Mouse (Mus musculus) hindbrain, embryonic 10.5 days (tissue): Measurements from ENCODE around the gene Abca7. TPM values are rescaled to one million over a fixed set of nuclear protein-coding genes. Genes with fewer than 3 reads are reported as not detected.

Experiments
- DNase-seq: peaks from one replicate; pipeline ENCODE4 v3.0.0-alpha.2; 2017; ENCODE audit warnings: low spot score
- H3K27ac ChIP-seq: fragments of 300-500 bp; sonication (generic); 2 replicates; pipeline ENCODE4 v1.5.1; 2016; ENCODE audit warnings: mild to moderate bottlenecking, moderate library complexity
- H3K27me3 ChIP-seq: fragments of 300-500 bp; sonication (generic); 2 replicates; pipeline ENCODE4 v1.6.1; 2016; ENCODE audit warnings: mild to moderate bottlenecking; ENCODE audit not compliant: poor library complexity, insufficient read depth, severe bottlenecking
- H3K36me3 ChIP-seq: fragments of 300-500 bp; sonication (generic); 2 replicates; pipeline ENCODE4 v1.6.1; 2016; ENCODE audit warnings: mild to moderate bottlenecking, moderate library complexity
- H3K4me1 ChIP-seq: fragments of 300-500 bp; sonication (generic); replicated peaks from 2 replicates; pipeline ENCODE4 v1.6.1; 2016; ENCODE audit warnings: mild to moderate bottlenecking
- H3K4me3 ChIP-seq: fragments of 300-500 bp; sonication (generic); 2 replicates; pipeline ENCODE4 v1.5.1; 2016; ENCODE audit warnings: mild to moderate bottlenecking, moderate library complexity
- H3K9me3 ChIP-seq: fragments of 300-500 bp; sonication (generic); 2 replicates; pipeline ENCODE4 v1.6.1; 2016; ENCODE audit warnings: mild to moderate bottlenecking, moderate library complexity
- WGBS: fragments of 180-500 bp; shearing (Covaris S2); methylation state at CpG from one replicate; pipeline ENCODE4 v1.1.7; 2016; 5-methylcytosine and 5-hydroxymethylcytosine counted together
- polyA plus RNA-seq: library from polyadenylated mRNA; unstranded; fragments of >200 nt; fragmentation: Nextera tagmentation; extraction: Ambion mirVana; gene quantifications from 2 replicates; pipeline ENCODE4 v1.2.1, GENCODE M21; 2016

Abca7 gene
- polyA plus RNA-seq, 1 experiment from 2014 or later = 6.0 TPM

DNA sequence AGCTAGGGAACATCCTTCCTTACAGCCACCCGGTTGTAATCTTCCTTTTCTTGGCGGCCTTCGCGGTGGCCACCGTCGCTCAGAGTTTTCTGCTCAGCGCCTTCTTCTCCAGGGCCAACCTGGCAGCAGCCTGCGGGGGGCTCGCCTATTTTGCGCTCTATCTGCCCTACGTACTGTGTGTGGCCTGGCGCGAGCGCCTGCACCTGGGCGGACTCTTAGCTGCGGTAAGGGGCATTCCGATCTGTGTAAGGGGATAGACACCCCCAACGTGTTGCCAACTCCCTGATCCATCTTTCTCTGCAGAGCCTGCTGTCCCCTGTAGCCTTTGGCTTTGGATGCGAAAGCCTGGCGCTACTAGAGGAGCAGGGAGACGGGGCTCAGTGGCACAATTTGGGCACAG lies 6.5 kb downstream of the Abca7 start:
- H3K36me3 ChIP-seq = no peaks in the 10 kb centered on the region
- no peak for DNase-seq
- H3K27me3 ChIP-seq = peaks cover 77% of the 10 kb centered on the region
- no peaks in the 10 kb centered on the region for H3K9me3 ChIP-seq
- WGBS = 18% methylated on average over 21 of the region's 21 CpGs
- peak overlapping the region; percentile 29; the same call in 1 of the 2 replicates for H3K27ac ChIP-seq
- H3K4me3 ChIP-seq = peak overlapping the region; percentile 16; the same call in 1 of the 2 replicates
- H3K4me1 ChIP-seq = peaks cover 26% of the 10 kb centered on the region

- 62% methylated on average over 9 of the region's 9 CpGs for WGBS
- no peak for DNase-seq
- Histone ChIP-seq H3K4me1 (peaks cover 19% of the 10 kb centered on the region), H3K36me3 (peaks cover 7% of the 10 kb centered on the region), H3K27me3 (peaks cover 69% of the 10 kb centered on the region), H3K27ac (0 out of 2 replicates have a peak overlapping the region, but pooled peaks have one; percentile 29), H3K9me3 (no peaks in the 10 kb centered on the region), H3K4me3 (peak overlapping the region; percentile 16; the same call in 1 of the 2 replicates)
These were observed 7.3 kb downstream of the Abca7 start for GRCm38 (mm10) chr10:80003374-80004232.

DNA sequence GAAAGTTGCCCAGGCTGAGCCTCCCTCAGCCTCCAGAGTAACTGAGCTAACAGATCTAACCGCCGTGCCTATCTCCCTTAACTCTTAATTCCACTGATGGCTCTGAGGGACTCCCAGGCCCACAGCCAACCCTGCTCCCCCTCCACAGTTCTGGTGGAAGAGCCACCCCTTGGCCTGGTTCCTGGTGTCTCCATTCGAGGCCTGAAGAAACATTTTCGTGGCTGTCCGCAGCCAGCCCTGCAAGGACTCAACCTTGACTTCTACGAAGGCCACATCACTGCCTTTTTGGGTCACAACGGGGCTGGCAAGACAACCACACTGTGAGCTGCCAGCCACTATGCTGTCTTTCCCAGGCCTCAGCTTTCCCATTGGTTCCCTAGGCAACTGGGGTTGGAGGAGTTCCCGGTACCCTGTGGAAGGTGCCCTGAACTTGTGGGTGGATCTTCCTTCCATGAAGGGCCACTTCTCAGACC lies 8.0 kb downstream of the Abca7 start:
- Histone ChIP-seq H3K27me3 (peaks cover 63% of the 10 kb centered on the region), H3K4me1 (peaks cover 19% of the 10 kb centered on the region), H3K9me3 (no peaks in the 10 kb centered on the region), H3K4me3 (no peak overlapping the region), H3K36me3 (peaks cover 13% of the 10 kb centered on the region), H3K27ac (no peak overlapping the region)
- 93% methylated on average over 8 of the region's 8 CpGs for whole genome bisulfite sequencing
- DNase-seq = no peak

GRCm38 (mm10) chr10:80011740-80012139 lies 15.4 kb downstream of the Abca7 start:
- Histone ChIP-seq H3K27me3 (peaks cover 56% of the 10 kb centered on the region), H3K9me3 (peaks cover 24% of the 10 kb centered on the region), H3K4me1 (no peaks in the 10 kb centered on the region; the same call in 1 of the 2 replicates), H3K36me3 (peaks cover 41% of the 10 kb centered on the region), H3K27ac (no peak overlapping the region), H3K4me3 (no peak overlapping the region)
- 85% methylated on average over 6 of the region's 6 CpGs for whole genome bisulfite sequencing
- no peak for DNase-seq

- DNase-seq = no peak
- peak overlapping the region; percentile 5; the same call in 1 of the 2 replicates for H3K4me3 ChIP-seq
- 29% methylated on average over 25 of the region's 25 CpGs for WGBS
These were observed 17.3 kb downstream of the Abca7 start for GRCm38 (mm10) chr10:80013609-80014008.

GRCm38 (mm10) chr10:80014484-80015290 lies 18.4 kb downstream of the Abca7 start:
- WGBS = 25% methylated on average over 28 of the region's 28 CpGs
- DNase-seq = no peak
- Histone ChIP-seq H3K27ac (no peak overlapping the region), H3K9me3 (peaks cover 23% of the 10 kb centered on the region), H3K4me3 (0 out of 2 replicates have a peak overlapping the region, but pooled peaks have one; percentile 14), H3K4me1 (peaks cover 16% of the 10 kb centered on the region), H3K27me3 (peaks cover 79% of the 10 kb centered on the region), H3K36me3 (peaks cover 23% of the 10 kb centered on the region)

More at GRCm38 (mm10) chr10:80013609-80014008, 17.3 kb downstream of the Abca7 start:
- H3K4me1 ChIP-seq = peaks cover 5% of the 10 kb centered on the region
- H3K9me3 ChIP-seq = peaks cover 24% of the 10 kb centered on the region
- peaks cover 69% of the 10 kb centered on the region for H3K27me3 ChIP-seq
- peaks cover 34% of the 10 kb centered on the region for H3K36me3 ChIP-seq
- H3K27ac ChIP-seq = no peak overlapping the region

GRCm38 (mm10) chr10:80015583-80015982 lies 19.3 kb downstream of the Abca7 start:
- Histone ChIP-seq H3K4me3 (no peak overlapping the region), H3K27ac (no peak overlapping the region), H3K27me3 (peaks cover 88% of the 10 kb centered on the region), H3K9me3 (peaks cover 15% of the 10 kb centered on the region), H3K4me1 (peaks cover 25% of the 10 kb centered on the region), H3K36me3 (peaks cover 15% of the 10 kb centered on the region)
- DNase-seq = no peak
- WGBS = 83% methylated on average over 10 of the region's 10 CpGs

GRCm38 (mm10) chr10:80016511-80016910 lies 20.2 kb downstream of the Abca7 start, which contains the start of gene Arhgap45:
Gene Arhgap45, plus strand, starts transcription at chr10:80016653.
- peaks cover 94% of the 10 kb centered on the region for H3K27me3 ChIP-seq
- 68% methylated on average over 11 of the region's 11 CpGs for WGBS

DNA sequence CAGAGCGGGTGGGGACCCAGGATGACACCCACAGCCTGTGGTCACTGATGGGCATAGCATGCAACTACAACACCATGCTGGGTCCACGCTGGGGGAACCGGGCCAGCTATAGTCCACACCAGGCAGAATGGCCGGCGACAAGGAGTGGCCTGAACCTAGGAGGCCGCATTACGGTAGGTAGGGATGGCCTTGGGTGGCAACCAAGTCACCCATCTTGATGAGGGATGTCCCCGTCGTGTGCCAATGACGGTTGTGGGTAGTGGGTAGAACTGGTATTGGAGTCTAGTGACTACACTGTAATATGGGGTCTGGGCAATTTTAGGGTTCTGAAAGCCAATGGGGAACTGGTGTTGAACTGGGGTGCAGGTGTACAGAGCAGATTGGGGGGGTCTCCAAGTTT lies 20.6 kb downstream of the Abca7 start:
- Histone ChIP-seq H3K36me3 (peaks cover 5% of the 10 kb centered on the region), H3K9me3 (peaks cover 2% of the 10 kb centered on the region; the same call in 1 of the 2 replicates), H3K27ac (no peak overlapping the region), H3K27me3 (peaks cover 90% of the 10 kb centered on the region), H3K4me3 (no peak overlapping the region), H3K4me1 (peaks cover 32% of the 10 kb centered on the region)
- 85% methylated on average over 10 of the region's 10 CpGs for WGBS
- DNase-seq = no peak

More at GRCm38 (mm10) chr10:80016511-80016910, 20.2 kb downstream of the Abca7 start, which contains the start of gene Arhgap45:
- peaks cover 32% of the 10 kb centered on the region for H3K4me1 ChIP-seq
- no peak for DNase-seq
- H3K27ac ChIP-seq = no peak within 1 kb of the TSS
- no peak within 1 kb of the TSS for H3K4me3 ChIP-seq
- peaks cover 6% of the 10 kb centered on the region for H3K36me3 ChIP-seq
- peaks cover 6% of the 10 kb centered on the region; the same call in 1 of the 2 replicates for H3K9me3 ChIP-seq

DNA sequence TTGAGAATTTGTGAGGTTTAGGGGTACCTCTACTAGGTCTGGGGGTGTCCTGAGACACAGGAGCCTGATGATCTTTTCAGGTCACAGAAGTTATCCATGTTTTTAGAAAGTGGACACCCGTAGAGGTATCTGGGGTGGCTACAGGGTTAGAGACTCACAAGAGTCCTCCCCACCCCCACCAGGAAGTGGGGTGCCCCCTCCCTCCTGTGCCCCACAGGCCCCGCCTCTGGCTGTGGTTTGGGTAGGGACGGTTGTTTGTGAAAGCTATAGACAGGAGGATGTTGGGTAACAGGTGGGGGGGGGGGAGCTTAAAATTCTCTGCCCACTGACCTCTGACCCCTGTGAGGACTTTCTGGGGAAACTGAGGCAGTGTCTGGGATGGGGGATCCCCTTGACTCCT lies 21.1 kb downstream of the Abca7 start:
- peaks cover 32% of the 10 kb centered on the region for H3K4me1 ChIP-seq
- no peak overlapping the region for H3K4me3 ChIP-seq
- peaks cover 85% of the 10 kb centered on the region for H3K27me3 ChIP-seq
- no peak for DNase-seq
- H3K36me3 ChIP-seq = peaks cover 7% of the 10 kb centered on the region; the same call in 1 of the 2 replicates
- WGBS = 83% methylated on average over 3 of the region's 3 CpGs
- peak overlapping the region; percentile 35; the same call in 1 of the 2 replicates for H3K27ac ChIP-seq
- no peaks in the 10 kb centered on the region for H3K9me3 ChIP-seq

DNA sequence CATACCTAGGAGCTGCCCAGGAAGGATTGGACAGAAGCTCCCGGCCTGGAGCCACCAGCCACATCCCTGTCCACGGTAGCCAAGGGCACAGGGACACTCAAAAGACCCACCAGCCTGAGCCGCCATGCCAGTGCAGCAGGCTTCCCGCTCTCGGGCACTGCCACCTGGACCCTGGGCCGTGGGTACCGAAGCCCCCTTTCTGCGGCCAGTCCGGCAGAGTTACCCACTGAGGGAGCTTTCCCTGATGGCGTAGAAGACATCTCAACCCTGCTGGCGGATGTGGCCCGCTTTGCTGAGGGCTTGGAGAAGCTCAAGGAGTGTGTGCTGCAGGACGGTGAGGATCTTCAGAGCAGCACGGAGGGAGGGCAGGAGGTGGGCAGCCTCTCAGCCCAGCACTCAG lies 21.5 kb downstream of the Abca7 start:
- no peaks in the 10 kb centered on the region for H3K9me3 ChIP-seq
- peak overlapping the region; percentile 35; the same call in 1 of the 2 replicates for H3K27ac ChIP-seq
- no peak overlapping the region for H3K4me3 ChIP-seq
- peaks cover 8% of the 10 kb centered on the region; the same call in 1 of the 2 replicates for H3K36me3 ChIP-seq
- DNase-seq = no peak
- WGBS = 76% methylated on average over 14 of the region's 14 CpGs
- H3K27me3 ChIP-seq = peaks cover 81% of the 10 kb centered on the region
- peaks cover 32% of the 10 kb centered on the region for H3K4me1 ChIP-seq

- Histone ChIP-seq H3K4me3 (peak overlapping the region; percentile 49), H3K4me1 (peaks cover 32% of the 10 kb centered on the region), H3K27me3 (peaks cover 71% of the 10 kb centered on the region), H3K27ac (peak overlapping the region; percentile 86), H3K9me3 (no peaks in the 10 kb centered on the region), H3K36me3 (peaks cover 11% of the 10 kb centered on the region; the same call in 1 of the 2 replicates)
- DNase-seq = peak; percentile 15
- 5% methylated on average over 15 of the region's 15 CpGs for WGBS
These were observed 22.5 kb downstream of the Abca7 start for GRCm38 (mm10) chr10:80018739-80019297.
